Mouse (Mus musculus) gastrocnemius, postnatal 25 days (tissue): Measurements from ENCODE around the gene Clptm1l. TPM values are rescaled to one million over a fixed set of nuclear protein-coding genes. Genes with fewer than 3 reads are reported as not detected.

Experiments used
- DNase-seq: peaks from one replicate; pipeline ENCODE4 v3.0.0; 2022
- total RNA-seq, 2 experiments: library from RNA; stranded (reverse); gene quantifications; 1 replicate in 1 of 2; 2 replicates in 1 of 2; pipeline ENCODE4 v1.2.3; 2021

The Clptm1l gene
- total RNA-seq, 2 experiments from 2014 or later: 30.6 to 37.1 TPM

DNA sequence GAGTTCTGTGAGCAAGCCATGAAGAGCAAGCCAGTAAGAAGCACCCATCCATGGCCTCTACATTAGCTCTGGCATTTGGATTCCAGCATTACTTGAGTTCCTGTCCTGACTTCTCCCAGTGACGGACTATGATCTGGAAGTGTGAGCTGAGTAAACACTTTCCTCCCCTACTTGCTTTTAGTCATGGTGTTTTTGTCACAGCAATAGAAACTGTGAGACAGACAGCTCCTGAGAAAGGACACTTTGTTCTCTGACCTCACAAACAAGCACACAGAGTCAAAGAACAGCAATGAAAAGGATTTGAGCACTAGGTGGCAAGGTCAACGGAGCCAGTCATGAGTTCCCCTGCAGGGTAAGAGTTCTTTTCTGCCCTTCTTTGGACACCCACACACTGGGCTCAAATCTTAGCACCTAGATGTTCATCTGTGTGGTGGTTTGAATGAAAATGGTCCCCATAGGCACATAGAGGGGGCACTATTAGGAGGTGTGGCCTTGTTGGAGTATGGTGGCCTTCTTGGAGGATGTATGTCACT, 56.4 kb downstream of the Clptm1l start:
- no peak for DNase-seq

Other genes with a start within 250 kb of the Clptm1l start
- 1 to 10 TPM; 2.8 to 3.5 TPM for gene Lpcat1, start 136.8 kb upstream of the Clptm1l start, total RNA-seq
- gene Slc6a3, start 67.3 kb upstream of the Clptm1l start, total RNA-seq: not detected
- gene Tert, start 22.9 kb downstream of the Clptm1l start, total RNA-seq: under 1 TPM; 0.31 to 0.32 TPM
- gene Slc6a18, start 74.0 kb downstream of the Clptm1l start, total RNA-seq: under 1 TPM in 1 of 2 experiments, not detected in 1; 0.49 TPM
- under 1 TPM in 1 of 2 experiments, not detected in 1; 0.70 TPM for gene Slc6a19, start 100.9 kb downstream of the Clptm1l start, total RNA-seq
- 1 to 10 TPM; 3.6 to 8.0 TPM for gene Slc12a7, start 129.1 kb downstream of the Clptm1l start, total RNA-seq
- gene Nkd2, start 243.6 kb downstream of the Clptm1l start, total RNA-seq: 1 to 10 TPM; 1.0 to 2.3 TPM